In genomic region chr13:97776702-97777101, GRCm38 (mm10) we compare ENCODE assay signal across 9 mouse cellular contexts. TPM values are rescaled to one million over a fixed set of nuclear protein-coding genes. Genes with fewer than 3 reads are reported as not detected.
DNase-seq lines count a peak whose midpoint lies in the region; ATAC-seq lines count a peak whose summit lies in the region.
"Had no signal": no experiment of that assay in that cellular context is flagged by ENCODE, and none has a peak within 500 bp of the region (broad histone marks: within the 10 kb centered on the region; RNA-seq: fewer than 3 reads in every experiment).

No protein-coding gene starts in this region.

- 0 out of 2 replicates have a peak, but pooled peaks cover 4% of the 10 kb centered on the region for H3K9me3 ChIP-seq in heart, embryonic 12.5 days (replicated peaks)
- 0 out of 2 replicates have a peak, but pooled peaks cover 3% of the 10 kb centered on the region for H3K9me3 ChIP-seq in stomach, embryonic 16.5 days (replicated peaks; ENCODE audit: control insufficient read depth, low read length)
- H3K9me3 ChIP-seq in forebrain, embryonic 12.5 days: peaks cover 4% of the 10 kb centered on the region; the same call in 1 of the 2 replicates

- ATAC-seq in heart, embryonic 12.5 days (ENCODE audit: insufficient number of reproducible peaks, low FRiP score): no peak
- no peak for ATAC-seq in stomach, embryonic 16.5 days (ENCODE audit: insufficient read depth, low FRiP score)
- no peak for ATAC-seq in forebrain, embryonic 12.5 days (ENCODE audit: low FRiP score)

- no peak overlapping the region for H3K9ac ChIP-seq in heart, embryonic 12.5 days
- no peak overlapping the region for H3K9ac ChIP-seq in stomach, embryonic 16.5 days (ENCODE audit: low read length)
- no peak overlapping the region for H3K9ac ChIP-seq in forebrain, embryonic 12.5 days

- no peak overlapping the region for H3K27ac ChIP-seq in heart, embryonic 12.5 days (ENCODE audit: poor library complexity, severe bottlenecking)
- H3K27ac ChIP-seq in stomach, embryonic 16.5 days (ENCODE audit: low read length): peak overlapping the region; percentile 38
- no peak overlapping the region for H3K27ac ChIP-seq in forebrain, embryonic 12.5 days
- H3K27ac ChIP-seq: kidney, postnatal 0 days had no signal

- H3K4me2 ChIP-seq in heart, embryonic 12.5 days: no peak overlapping the region
- no peak overlapping the region for H3K4me2 ChIP-seq in stomach, embryonic 16.5 days (ENCODE audit: low read depth, low read length)
- no peak overlapping the region for H3K4me2 ChIP-seq in forebrain, embryonic 12.5 days

- 69% methylated on average over 3 of the region's 3 CpGs for WGBS in heart, embryonic 12.5 days
- WGBS in stomach, embryonic 16.5 days: 56% methylated on average over 3 of the region's 3 CpGs
- whole genome bisulfite sequencing in forebrain, embryonic 12.5 days: 80% methylated on average over 3 of the region's 3 CpGs

- no peaks in the 10 kb centered on the region for H3K27me3 ChIP-seq in heart, embryonic 12.5 days (replicated peaks)
- H3K27me3 ChIP-seq in stomach, embryonic 16.5 days (ENCODE audit: control insufficient read depth, insufficient read depth, low read length): no peaks in the 10 kb centered on the region
- H3K27me3 ChIP-seq in forebrain, embryonic 12.5 days: no peaks in the 10 kb centered on the region

- DNase-seq in heart, adult 11 months: peak; percentile 96
- DNase-seq in 3T3-L1 (ENCODE audit: low read depth, low spot score): peak; percentile 58
- DNase-seq in gastrocnemius, postnatal 10 days: peak; percentile 57
- peak; percentile 50 for DNase-seq in layer of hippocampus, adult 9-11 months
- no peak for DNase-seq in retina, postnatal 1 day

- H3K36me3 ChIP-seq in heart, embryonic 12.5 days: no peaks in the 10 kb centered on the region
- H3K36me3 ChIP-seq in stomach, embryonic 16.5 days (ENCODE audit: control insufficient read depth, insufficient read depth, low read length): no peaks in the 10 kb centered on the region
- no peaks in the 10 kb centered on the region for H3K36me3 ChIP-seq in forebrain, embryonic 12.5 days (replicated peaks)

- H3K4me1 ChIP-seq in heart, embryonic 12.5 days (replicated peaks): peaks cover 45% of the 10 kb centered on the region
- H3K4me1 ChIP-seq in stomach, embryonic 16.5 days (ENCODE audit: control insufficient read depth, insufficient read depth, low read length): peaks cover 13% of the 10 kb centered on the region
- peaks cover 9% of the 10 kb centered on the region for H3K4me1 ChIP-seq in forebrain, embryonic 12.5 days

- no peak overlapping the region for H3K4me3 ChIP-seq in heart, embryonic 12.5 days
- H3K4me3 ChIP-seq in stomach, embryonic 16.5 days (replicated peaks; ENCODE audit: low read length): no peak overlapping the region
- H3K4me3 ChIP-seq in forebrain, embryonic 12.5 days (replicated peaks): no peak overlapping the region

RNA-seq across cellular contexts. Expression of gene Gm10260, which starts 16.3 kb away (rescaled TPM):
- polyA plus RNA-seq in heart, embryonic 12.5 days (2016; fragmentation: Nextera tagmentation; extraction: Ambion mirVana): 0.64 and 2.3 TPM in 2 replicates
- 100 to 1,000 TPM; 179 to 186 TPM for total RNA-seq in gastrocnemius, postnatal 10 days (2021)
- 10.1 and 24.0 TPM in 2 replicates for polyA plus RNA-seq in stomach, embryonic 16.5 days (2015; fragmentation: Nextera tagmentation; extraction: Ambion mirVana)
- polyA plus RNA-seq in forebrain, embryonic 12.5 days (2016; fragmentation: Nextera tagmentation; extraction: Ambion mirVana): 2.4 and 3.0 TPM in 2 replicates
